Mouse (Mus musculus): ENCODE data around the gene Hydin. TPM values are rescaled to one million over a fixed set of nuclear protein-coding genes. Genes with fewer than 3 reads are reported as not detected.
"Not testable (repeated sequence)": the region's sequence is repeated elsewhere in the genome, so short reads cannot be mapped to it uniquely, and the experiment has no call there.

The Hydin gene
- polyA plus RNA-seq, 1 experiment, result not detected

DNA sequence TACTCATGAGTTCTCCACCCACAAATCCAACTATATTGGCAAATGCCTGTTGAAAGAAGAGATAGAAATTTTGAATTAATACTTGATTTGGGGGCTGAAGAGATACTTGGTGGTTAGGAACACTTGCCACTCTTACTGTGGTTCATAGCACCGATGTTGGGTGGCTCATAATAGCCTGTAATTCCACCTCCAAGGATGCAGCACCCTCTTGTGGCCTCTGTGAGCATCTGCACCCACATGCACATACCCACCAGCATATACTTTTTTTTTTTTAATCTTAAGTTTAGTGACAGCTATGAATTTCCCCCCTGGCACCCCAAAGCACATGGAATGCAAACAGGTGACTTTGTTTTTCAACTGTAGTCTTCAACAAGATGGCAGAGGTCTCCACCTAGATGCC, 283.6 kb downstream of the Hydin start:
- no peak overlapping the region for H3K4me3 ChIP-seq (ENCODE audit: insufficient read depth, low read depth, low read length)
- 75% methylated on average over 1 of the region's 1 CpGs for WGBS
- TF ChIP-seq CTCF (IDR thresholded peaks at IDR 0.05; ENCODE audit: insufficient read depth, low read depth, low read length) (no peak), POLR2A (IDR thresholded peaks at IDR 0.05; ENCODE audit: insufficient read depth, low read depth, low read length) (no peak)
- no peaks in the 10 kb centered on the region for H3K4me1 ChIP-seq (ENCODE audit: control insufficient read depth, insufficient read depth, low read length)
- no peak overlapping the region for H3K27ac ChIP-seq (ENCODE audit: insufficient read depth, low read depth, low read length)

- not testable (repeated sequence) for H3K27ac ChIP-seq (ENCODE audit: insufficient read depth, low read depth, low read length); H3K4me1 ChIP-seq (ENCODE audit: control insufficient read depth, insufficient read depth, low read length); H3K4me3 ChIP-seq (ENCODE audit: insufficient read depth, low read depth, low read length)
Measured at GRCm38 (mm10) chr8:110552111-110552510, 285.3 kb downstream of the Hydin start.

GRCm38 (mm10) chr8:110592641-110593040, 325.9 kb downstream of the Hydin start:
- 90% methylated on average over 9 of the region's 9 CpGs for WGBS
- no peak overlapping the region for H3K27ac ChIP-seq (ENCODE audit: insufficient read depth, low read depth, low read length)
- H3K4me3 ChIP-seq (ENCODE audit: insufficient read depth, low read depth, low read length), result no peak overlapping the region
- H3K4me1 ChIP-seq (ENCODE audit: control insufficient read depth, insufficient read depth, low read length), result no peaks in the 10 kb centered on the region
- no peak for TF ChIP-seq CTCF (IDR thresholded peaks at IDR 0.05; ENCODE audit: insufficient read depth, low read depth, low read length)
- TF ChIP-seq POLR2A (IDR thresholded peaks at IDR 0.05; ENCODE audit: insufficient read depth, low read depth, low read length), result no peak

GRCm38 (mm10) chr8:110594164-110594563, 327.4 kb downstream of the Hydin start:
- no peak overlapping the region for H3K4me3 ChIP-seq (ENCODE audit: insufficient read depth, low read depth, low read length)
- TF ChIP-seq CTCF (IDR thresholded peaks at IDR 0.05; ENCODE audit: insufficient read depth, low read depth, low read length) (no peak), POLR2A (IDR thresholded peaks at IDR 0.05; ENCODE audit: insufficient read depth, low read depth, low read length) (no peak)
- 85% methylated on average over 6 of the region's 6 CpGs for WGBS
- H3K4me1 ChIP-seq (ENCODE audit: control insufficient read depth, insufficient read depth, low read length), result no peaks in the 10 kb centered on the region
- no peak overlapping the region for H3K27ac ChIP-seq (ENCODE audit: insufficient read depth, low read depth, low read length)

DNA sequence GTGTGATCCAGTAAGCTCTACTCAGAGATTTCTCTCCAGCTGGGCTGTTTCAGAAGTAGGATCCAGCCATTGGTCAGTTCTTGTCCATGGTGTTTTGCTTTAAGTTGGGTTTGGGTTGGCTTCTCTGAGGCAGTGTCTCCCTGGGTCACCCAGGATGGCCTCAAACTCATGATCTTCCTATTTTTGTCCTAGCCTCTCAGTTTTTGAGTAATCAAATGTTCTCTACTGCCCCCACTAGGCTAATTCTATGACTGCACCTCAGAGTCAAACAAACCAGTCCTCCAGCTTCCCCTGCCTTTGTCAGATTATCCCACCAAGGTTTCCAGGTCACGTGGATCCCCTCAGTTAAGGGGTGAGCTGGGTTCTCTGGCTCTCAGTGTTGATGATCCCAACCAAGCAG, 337.8 kb downstream of the Hydin start:
- Histone ChIP-seq H3K4me1 (ENCODE audit: control insufficient read depth, insufficient read depth, low read length) (no peaks in the 10 kb centered on the region), H3K27ac (ENCODE audit: insufficient read depth, low read depth, low read length) (no peak overlapping the region), H3K4me3 (ENCODE audit: insufficient read depth, low read depth, low read length) (no peak overlapping the region)
- TF ChIP-seq POLR2A (IDR thresholded peaks at IDR 0.05; ENCODE audit: insufficient read depth, low read depth, low read length) (no peak), CTCF (IDR thresholded peaks at IDR 0.05; ENCODE audit: insufficient read depth, low read depth, low read length) (no peak)
- 10% methylated on average over 1 of the region's 1 CpGs for WGBS

DNA sequence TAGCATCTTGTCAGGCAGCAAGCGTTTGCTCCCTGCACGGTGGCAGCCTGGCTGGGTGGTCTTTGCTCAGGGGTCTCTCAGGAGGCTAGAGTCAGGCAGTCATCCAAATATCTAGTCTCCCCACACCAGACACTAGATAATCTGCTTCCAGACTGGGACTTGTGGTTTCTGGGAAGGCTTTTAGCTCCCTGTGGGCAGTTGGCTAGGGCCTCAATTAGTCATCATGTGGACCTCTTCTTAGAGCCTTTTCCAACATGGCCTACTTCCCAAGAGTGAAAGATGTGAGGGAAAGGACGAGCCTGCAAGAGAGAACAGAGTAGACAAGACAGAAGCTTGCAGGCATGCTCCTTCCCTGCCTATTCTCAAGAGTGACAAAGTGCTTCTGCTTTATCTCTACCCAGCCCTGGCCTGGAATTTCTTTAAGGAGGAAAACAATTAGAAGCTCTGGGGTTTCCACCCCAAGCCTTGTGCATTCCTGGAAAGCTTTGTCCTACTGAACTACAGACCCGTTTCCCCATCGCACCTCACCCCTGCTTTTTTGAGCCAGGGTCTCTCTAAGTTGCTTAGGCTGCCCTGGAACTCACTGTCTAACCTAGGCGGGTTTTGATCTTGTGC, 338.7 kb downstream of the Hydin start:
- H3K4me1 ChIP-seq (ENCODE audit: control insufficient read depth, insufficient read depth, low read length), result no peaks in the 10 kb centered on the region
- H3K27ac ChIP-seq (ENCODE audit: insufficient read depth, low read depth, low read length), result no peak overlapping the region
- TF ChIP-seq POLR2A (IDR thresholded peaks at IDR 0.05; ENCODE audit: insufficient read depth, low read depth, low read length), result no peak
- TF ChIP-seq CTCF (IDR thresholded peaks at IDR 0.05; ENCODE audit: insufficient read depth, low read depth, low read length), result no peak
- WGBS, result 67% methylated on average over 6 of the region's 6 CpGs
- no peak overlapping the region for H3K4me3 ChIP-seq (ENCODE audit: insufficient read depth, low read depth, low read length)

- peaks cover 3% of the 10 kb centered on the region; the same call in 1 of the 2 replicates for H3K4me1 ChIP-seq (ENCODE audit: control insufficient read depth, insufficient read depth, low read length)
- no peak for TF ChIP-seq CTCF (IDR thresholded peaks at IDR 0.05; ENCODE audit: insufficient read depth, low read depth, low read length)
- TF ChIP-seq POLR2A (IDR thresholded peaks at IDR 0.05; ENCODE audit: insufficient read depth, low read depth, low read length), result no peak
- WGBS, result 82% methylated on average over 3 of the region's 3 CpGs
- no peak overlapping the region for H3K27ac ChIP-seq (ENCODE audit: insufficient read depth, low read depth, low read length)
- H3K4me3 ChIP-seq (ENCODE audit: insufficient read depth, low read depth, low read length), result no peak overlapping the region
Measured at GRCm38 (mm10) chr8:110615730-110616129, 349.0 kb downstream of the Hydin start.

GRCm38 (mm10) chr8:110617801-110618358, 351.1 kb downstream of the Hydin start:
- Histone ChIP-seq H3K4me3 (ENCODE audit: insufficient read depth, low read depth, low read length) (peak overlapping the region; percentile 87), H3K4me1 (ENCODE audit: control insufficient read depth, insufficient read depth, low read length) (peaks cover 6% of the 10 kb centered on the region), H3K27ac (ENCODE audit: insufficient read depth, low read depth, low read length) (no peak overlapping the region)
- 21% methylated on average over 14 of the region's 14 CpGs for WGBS
- TF ChIP-seq CTCF (IDR thresholded peaks at IDR 0.05; ENCODE audit: insufficient read depth, low read depth, low read length), result no peak
- no peak for TF ChIP-seq POLR2A (IDR thresholded peaks at IDR 0.05; ENCODE audit: insufficient read depth, low read depth, low read length)

- H3K27ac ChIP-seq (ENCODE audit: insufficient read depth, low read depth, low read length), result no peak within 1 kb of the TSS
- peak within 1 kb of the TSS; percentile 87 for H3K4me3 ChIP-seq (ENCODE audit: insufficient read depth, low read depth, low read length)
- peaks cover 6% of the 10 kb centered on the region for H3K4me1 ChIP-seq (ENCODE audit: control insufficient read depth, insufficient read depth, low read length)
- under 1% methylated on average over 67 of the region's 67 CpGs for WGBS
- TF ChIP-seq POLR2A (IDR thresholded peaks at IDR 0.05; ENCODE audit: insufficient read depth, low read depth, low read length), result peak; percentile 60; the same call in 1 of the 2 replicates
- TF ChIP-seq CTCF (IDR thresholded peaks at IDR 0.05; ENCODE audit: insufficient read depth, low read depth, low read length), result no peak
Measured at GRCm38 (mm10) chr8:110618391-110619207, 351.8 kb downstream of the Hydin start, which contains the start of gene Vac14. Gene Vac14 (plus strand): TSS chr8:110618585.

Measured in olfactory bulb, adult 2 months (tissue).